8 mouse cellular contexts compared by ENCODE assay signal in the genomic region with DNA sequence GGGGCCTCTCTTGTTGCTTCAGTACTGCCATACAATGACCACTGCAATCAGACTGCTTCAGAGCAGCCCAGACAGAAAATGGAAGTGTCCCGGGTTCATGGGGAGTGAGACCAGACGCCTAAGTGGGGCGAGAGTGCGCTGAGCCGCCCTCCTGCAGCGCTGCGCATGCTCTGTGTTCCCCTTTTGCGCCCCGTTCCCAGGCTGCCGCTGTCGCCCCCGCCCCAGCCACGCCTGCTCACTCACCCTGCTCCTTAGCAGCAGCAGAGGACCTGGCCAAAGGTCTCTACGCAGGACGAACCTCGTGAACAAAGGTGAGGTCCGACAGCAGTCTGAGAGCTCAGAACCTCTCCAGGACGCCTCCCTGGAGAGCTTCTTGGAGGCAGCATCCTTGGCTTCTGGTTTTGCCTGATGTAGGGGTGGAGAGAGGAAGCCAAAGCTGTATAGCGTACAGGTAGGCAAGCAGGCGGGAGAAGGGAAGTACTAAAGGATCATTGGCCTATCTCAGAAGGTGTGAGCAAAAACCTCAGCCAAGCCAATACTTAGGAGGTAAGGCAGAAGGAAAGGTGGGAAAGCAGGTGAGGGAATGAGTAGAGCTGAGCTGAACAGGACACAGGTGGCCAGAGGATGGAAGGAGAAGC. TPM values are rescaled to one million over a fixed set of nuclear protein-coding genes. Genes with fewer than 3 reads are reported as not detected.
DNase-seq lines count a peak whose midpoint lies in the region; ATAC-seq and TF ChIP-seq lines count a peak whose summit lies in the region.

Gene Zfp92 (plus strand): TSS at position 217 of the 638 bp plus-strand sequence.

- no peak for ATAC-seq in hindbrain, embryonic 13.5 days (ENCODE audit: low FRiP score)
- ATAC-seq in liver, embryonic 13.5 days (ENCODE audit: low read depth): no peak

- DNase-seq in left cerebral cortex, adult 18-20 months (ENCODE audit: low spot score in 2 of 2): peak; percentile 15 to 36
- DNase-seq in left cerebral cortex, postnatal 4 days: no peak
- peak; percentile 30 for DNase-seq in embryonic facial prominence, embryonic 10.5 days (ENCODE audit: low spot score)
- DNase-seq in liver, embryonic 13.5 days: no peak
- no peak for DNase-seq in frontal cortex, postnatal 10 days (ENCODE audit: low spot score in 2 of 2)
- no peak for DNase-seq in cerebellum, postnatal 4 days (ENCODE audit: low spot score in 2 of 2)

- H3K9ac ChIP-seq in hindbrain, embryonic 13.5 days: peak within 1 kb of the TSS; percentile 24
- H3K9ac ChIP-seq in liver, embryonic 13.5 days: no peak within 1 kb of the TSS

- no peaks in the 10 kb centered on the region for H3K9me3 ChIP-seq in embryonic facial prominence, embryonic 10.5 days
- H3K9me3 ChIP-seq in hindbrain, embryonic 13.5 days: no peaks in the 10 kb centered on the region
- H3K9me3 ChIP-seq in liver, embryonic 13.5 days (replicated peaks): no peaks in the 10 kb centered on the region

- no peaks in the 10 kb centered on the region for H3K4me1 ChIP-seq in embryonic facial prominence, embryonic 10.5 days
- 0 out of 2 replicates have a peak, but pooled peaks cover 5% of the 10 kb centered on the region for H3K4me1 ChIP-seq in hindbrain, embryonic 13.5 days (replicated peaks)
- no peaks in the 10 kb centered on the region for H3K4me1 ChIP-seq in liver, embryonic 13.5 days (replicated peaks)
- no peaks in the 10 kb centered on the region; the same call in 1 of the 2 replicates for H3K4me1 ChIP-seq in small intestine, adult 2 months (ENCODE audit: control insufficient read depth, insufficient read depth, insufficient read length, low read length)

- H3K27ac ChIP-seq in embryonic facial prominence, embryonic 10.5 days (replicated peaks): no peak within 1 kb of the TSS; the same call in 1 of the 2 replicates
- no peak within 1 kb of the TSS for H3K27ac ChIP-seq in hindbrain, embryonic 13.5 days
- H3K27ac ChIP-seq in liver, embryonic 13.5 days: no peak within 1 kb of the TSS
- no peak within 1 kb of the TSS for H3K27ac ChIP-seq in small intestine, adult 2 months (ENCODE audit: insufficient read depth, low read depth, low read length)

- WGBS in embryonic facial prominence, embryonic 10.5 days: 24% methylated on average over 20 of the region's 20 CpGs
- 21% methylated on average over 20 of the region's 20 CpGs for WGBS in hindbrain, embryonic 13.5 days
- 13% methylated on average over 20 of the region's 20 CpGs for WGBS in liver, embryonic 13.5 days (ENCODE audit: insufficient replicate concordance)
- 11% methylated on average over 20 of the region's 20 CpGs for WGBS in small intestine, adult 2 months

- H3K4me3 ChIP-seq in embryonic facial prominence, embryonic 10.5 days: peak within 1 kb of the TSS; percentile 50
- H3K4me3 ChIP-seq in hindbrain, embryonic 13.5 days: peak within 1 kb of the TSS; percentile 34
- H3K4me3 ChIP-seq in liver, embryonic 13.5 days (replicated peaks): 0 out of 2 replicates have a peak within 1 kb of the TSS, but pooled peaks have one; percentile 11
- peak within 1 kb of the TSS; percentile 55 for H3K4me3 ChIP-seq in small intestine, adult 2 months (ENCODE audit: low read depth, low read length)

- H3K27me3 ChIP-seq in embryonic facial prominence, embryonic 10.5 days (replicated peaks; ENCODE audit: low read depth, poor library complexity, severe bottlenecking): peaks cover 45% of the 10 kb centered on the region
- H3K27me3 ChIP-seq in hindbrain, embryonic 13.5 days: no peaks in the 10 kb centered on the region
- H3K27me3 ChIP-seq in liver, embryonic 13.5 days: peaks cover 8% of the 10 kb centered on the region; the same call in 1 of the 2 replicates
- no peaks in the 10 kb centered on the region for H3K27me3 ChIP-seq in small intestine, adult 2 months (ENCODE audit: control insufficient read depth, insufficient read depth, low read length)

- intact Hi-C loops in left cerebral cortex, postnatal 4 days (cut with DNase I): loop anchor here (10.0 kb wide), 1 partner anchor 96 kb away; no protein-coding TSS in a partner anchor

- no peak for TF ChIP-seq POLR2A in small intestine, adult 2 months (IDR thresholded peaks at IDR 0.05; ENCODE audit: low read depth, low read length)

- no peaks in the 10 kb centered on the region for H3K36me3 ChIP-seq in embryonic facial prominence, embryonic 10.5 days (replicated peaks)
- H3K36me3 ChIP-seq in hindbrain, embryonic 13.5 days: no peaks in the 10 kb centered on the region
- no peaks in the 10 kb centered on the region for H3K36me3 ChIP-seq in liver, embryonic 13.5 days
- no peaks in the 10 kb centered on the region for H3K36me3 ChIP-seq in small intestine, adult 2 months (ENCODE audit: control insufficient read depth, insufficient read depth, low read length)

- H3K4me2 ChIP-seq in hindbrain, embryonic 13.5 days: peak within 1 kb of the TSS; percentile 53
- H3K4me2 ChIP-seq in liver, embryonic 13.5 days: peak within 1 kb of the TSS; percentile 38

- TF ChIP-seq CTCF in small intestine, adult 2 months (IDR thresholded peaks at IDR 0.05; ENCODE audit: extremely low read depth, insufficient read length, insufficient replicate concordance, low read depth, low read length): no peak

RNA-seq across cellular contexts. Expression of gene Zfp92, which starts in this region (rescaled TPM):
- total RNA-seq in left cerebral cortex, adult 18-20 months (2021): 1 to 10 TPM; 1.5 to 2.8 TPM
- 1 to 10 TPM; 2.7 to 3.7 TPM for total RNA-seq in left cerebral cortex, postnatal 4 days (2021)
- polyA plus RNA-seq in embryonic facial prominence, embryonic 10.5 days (2016; fragmentation: Nextera tagmentation; extraction: Ambion mirVana): 0.12 and 0.18 TPM in 2 replicates
- polyA plus RNA-seq in hindbrain, embryonic 13.5 days (2015; fragmentation: Nextera tagmentation; extraction: Ambion mirVana): 0.51 and 0.67 TPM in 2 replicates
- polyA plus RNA-seq in liver, embryonic 13.5 days (2015; fragmentation: Nextera tagmentation; extraction: Ambion mirVana): not detected in 2 replicates
- polyA plus RNA-seq in small intestine, adult 2 months (2012; rRNA removed): 0.79 and 1.1 TPM in 2 replicates

Comparison
In these comparisons a context has a peak if more than half of its experiments do, and no peak if none do; other contexts are left out.
1. DNase-seq: peak in left cerebral cortex, adult 18-20 months (2 of 2); none in left cerebral cortex, postnatal 4 days (single experiment), liver, embryonic 13.5 days (single experiment), frontal cortex, postnatal 10 days (0 of 2) and cerebellum, postnatal 4 days (0 of 2).
2. Peak in DNase-seq and H3K4me3 ChIP-seq in embryonic facial prominence, embryonic 10.5 days; RNA of the gene not detected or under 1 TPM.
3. Peak in every context shown above with its lines, with median percentiles within 50 percentile points of each other: H3K4me3 ChIP-seq.